Mouse (Mus musculus) brain, embryonic 18.5 days (tissue): ENCODE results near the gene Aif1.

ENCODE experiments used
- DNase-seq: peaks from one replicate; pipeline ENCODE4 v3.0.0-alpha.2; 2012; ENCODE audit warnings: low read depth, low spot score

The Aif1 gene

GRCm38 (mm10) chr17:35194844-35195630, 19.2 kb upstream of the Aif1 start:
- DNase-seq, result no peak

GRCm38 (mm10) chr17:35193881-35194843, 18.3 kb upstream of the Aif1 start, which contains the start of gene Ltb:
TSS of gene Ltb (plus strand) at chr17:35194439.
- DNase-seq, result no peak

- DNase-seq, result no peak
These were observed 17.1 kb upstream of the Aif1 start for GRCm38 (mm10) chr17:35192924-35193323.

GRCm38 (mm10) chr17:35191723-35192122, 15.9 kb upstream of the Aif1 start:
- no peak for DNase-seq

DNA sequence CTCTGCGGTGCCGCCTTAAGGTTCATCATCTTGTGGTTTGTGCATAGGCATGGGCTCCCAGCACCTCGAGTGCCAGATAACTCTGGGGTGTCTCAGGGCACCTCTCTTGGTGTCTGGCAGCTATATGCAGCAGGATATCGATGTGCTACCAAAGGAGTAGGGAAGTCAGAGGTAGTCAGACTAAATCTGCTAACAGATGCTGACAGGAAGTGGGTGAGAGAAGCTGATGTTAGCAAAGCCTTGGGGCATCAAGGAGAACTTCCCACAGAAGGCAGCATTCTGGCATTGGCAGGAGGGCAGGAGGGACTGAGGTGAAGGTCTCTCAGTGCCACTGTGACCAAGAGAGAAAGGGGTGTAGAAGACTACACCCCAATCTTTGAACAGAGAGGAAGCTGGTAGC, 14.2 kb upstream of the Aif1 start:
- DNase-seq, result no peak

DNA sequence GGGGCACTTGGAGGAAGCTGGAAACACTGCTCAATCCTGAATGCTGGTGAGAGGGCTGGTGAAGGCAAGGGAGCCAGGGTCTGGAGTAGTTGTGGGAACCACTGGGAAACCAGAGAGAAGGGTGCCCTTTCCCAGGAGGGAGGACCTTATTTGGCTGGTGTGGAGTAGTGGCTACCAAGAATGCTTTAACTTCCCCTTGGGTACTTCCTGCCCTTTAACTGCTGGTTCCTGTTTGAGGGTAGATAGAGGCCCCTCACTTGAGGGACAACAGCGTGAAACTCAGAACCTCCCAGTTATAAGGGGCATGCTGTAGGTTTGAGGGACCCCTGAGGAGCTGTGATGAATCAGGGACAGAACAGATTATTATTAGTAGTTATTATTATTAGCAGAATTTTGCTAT, 13.3 kb upstream of the Aif1 start:
- DNase-seq, result no peak

DNA sequence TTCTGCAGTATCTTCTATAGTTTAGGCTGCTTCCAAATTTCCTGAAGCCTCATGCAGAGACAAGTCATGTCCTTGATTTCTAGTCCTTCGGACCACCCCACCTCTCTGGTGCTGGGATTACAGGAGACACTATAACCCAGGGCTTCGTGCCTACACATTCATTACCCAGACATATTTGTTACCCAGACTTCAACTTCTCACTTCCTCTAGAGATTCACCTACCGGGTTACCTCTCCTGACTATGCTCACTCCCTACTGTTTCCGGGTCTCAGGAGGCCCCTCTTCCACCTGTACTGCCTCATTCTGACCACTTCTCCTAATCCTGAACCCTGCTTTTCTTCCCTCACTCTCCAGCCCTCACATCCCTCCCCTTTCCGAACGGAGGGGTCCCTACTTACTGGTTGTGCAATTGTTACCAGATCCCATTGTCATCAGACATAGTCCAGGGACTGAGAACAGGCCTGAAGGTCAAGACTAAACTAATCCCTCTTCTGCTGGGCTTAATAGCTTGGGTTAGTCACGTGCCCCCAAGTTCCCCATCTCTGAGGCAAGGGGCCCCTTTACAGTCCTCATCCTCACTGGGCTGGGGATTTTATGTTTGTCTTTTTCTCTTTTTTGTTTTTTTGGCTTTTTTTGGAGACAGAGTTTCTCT, 12.2 kb upstream of the Aif1 start, which contains the start of gene Lst1:
Lst1 (minus strand) TSS at position 481 of the 652 bp plus-strand sequence.
- DNase-seq, result no peak

DNA sequence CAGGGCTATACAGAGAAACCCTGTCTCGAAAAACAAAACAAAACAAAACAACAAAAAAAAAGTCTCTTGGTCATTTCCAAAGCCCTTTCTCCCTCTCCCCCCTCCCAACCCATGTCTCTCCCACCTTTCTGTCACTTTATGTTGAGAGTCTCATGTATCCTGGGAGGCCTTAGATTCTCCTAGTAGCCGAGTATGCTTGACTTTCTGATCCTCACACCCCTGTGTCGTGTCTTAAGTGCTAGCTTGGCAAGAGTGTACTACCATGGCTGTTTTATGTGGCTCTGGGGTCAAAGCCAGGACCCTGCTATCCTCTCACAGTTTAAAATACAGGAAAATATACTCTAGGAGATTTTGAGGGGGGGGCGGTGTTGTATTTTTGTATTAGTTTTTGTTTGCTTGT, 11.5 kb upstream of the Aif1 start:
- no peak for DNase-seq

DNA sequence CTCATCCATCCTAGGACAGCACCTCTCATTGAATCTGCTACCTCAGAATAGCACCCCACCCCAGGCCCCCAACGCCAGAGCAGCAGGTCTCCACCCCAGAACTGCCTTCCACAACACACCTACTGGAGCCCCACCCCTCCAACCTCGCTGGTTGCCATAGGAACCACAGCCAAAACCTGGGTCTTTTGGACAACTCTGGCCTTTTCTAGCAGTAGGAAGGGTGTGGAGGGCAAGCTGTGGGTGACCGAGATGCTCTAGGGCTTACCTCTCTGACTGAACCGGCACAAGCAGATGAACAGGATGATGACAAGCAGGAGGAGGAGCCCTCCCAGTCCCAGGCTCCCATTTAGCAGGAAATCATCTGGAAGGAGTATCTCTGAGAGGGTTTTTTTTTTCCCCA, 10.8 kb upstream of the Aif1 start:
- DNase-seq, result no peak

DNA sequence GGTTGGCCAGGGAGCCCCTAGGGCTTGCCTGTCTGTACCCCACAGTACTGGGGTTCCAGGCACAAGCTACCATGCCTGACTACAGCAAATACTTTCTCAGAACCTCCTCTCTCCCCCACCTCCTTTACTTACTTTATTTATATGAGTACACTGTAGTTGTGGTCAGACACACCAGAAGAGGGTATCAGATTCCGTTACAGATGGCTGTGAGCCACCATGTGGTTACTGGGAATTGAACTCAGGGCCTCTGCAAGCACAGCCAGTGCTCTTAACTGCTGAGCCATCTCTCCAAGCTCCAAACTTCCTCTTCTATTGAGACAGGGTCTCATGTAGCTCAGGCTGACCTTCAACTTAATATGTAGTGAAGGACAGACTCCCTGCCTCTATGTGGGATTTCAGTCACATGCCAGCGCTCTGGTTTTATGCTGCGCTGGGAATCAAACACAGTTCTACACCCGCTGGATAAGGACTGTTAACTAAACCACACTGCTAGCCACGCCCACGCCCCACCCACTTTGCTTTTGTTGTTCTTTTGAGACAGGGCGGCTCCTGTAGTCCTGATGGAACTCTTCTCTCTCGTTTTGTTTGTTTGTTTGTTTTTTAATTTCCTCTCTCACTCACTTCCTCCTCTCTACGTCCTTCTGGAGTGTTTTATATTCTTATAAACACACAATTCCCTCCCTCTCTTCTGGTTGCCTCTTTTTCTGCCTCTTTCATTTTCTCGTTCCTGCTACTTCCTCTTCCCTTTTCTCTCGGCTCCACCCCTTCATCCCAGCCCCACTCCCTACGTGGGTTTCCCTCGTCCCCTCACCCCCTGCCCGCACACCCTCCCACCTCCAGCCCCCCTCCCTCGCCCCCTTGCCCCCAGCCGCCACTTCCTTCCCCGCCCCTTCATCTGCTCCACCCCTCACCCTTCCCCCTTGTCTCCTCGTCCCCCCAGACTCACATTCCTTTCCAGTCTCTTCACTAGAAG, 10.1 kb upstream of the Aif1 start:
- DNase-seq, result no peak

DNA sequence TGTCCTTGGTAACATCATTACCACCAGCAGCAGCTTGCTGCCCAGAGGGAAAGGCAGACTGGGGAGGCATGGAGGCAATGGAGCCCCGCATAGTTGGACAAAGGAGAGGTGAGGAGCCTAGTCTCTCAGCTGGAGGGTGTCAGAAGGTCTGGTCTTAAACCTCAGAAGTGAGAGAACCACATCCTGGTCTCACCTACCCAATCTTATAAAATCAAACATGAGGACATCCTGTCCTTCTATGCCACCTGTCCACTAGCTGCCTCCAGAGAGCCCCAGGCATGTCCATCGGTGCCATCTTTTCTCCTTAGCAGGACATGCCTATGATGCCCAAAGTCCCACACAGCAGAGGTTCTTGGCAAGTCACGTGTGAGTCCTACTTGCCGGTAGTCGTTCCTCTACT, 4.2 kb upstream of the Aif1 start:
- no peak for DNase-seq

GRCm38 (mm10) chr17:35178528-35178927, 2.7 kb upstream of the Aif1 start:
- no peak for DNase-seq

DNA sequence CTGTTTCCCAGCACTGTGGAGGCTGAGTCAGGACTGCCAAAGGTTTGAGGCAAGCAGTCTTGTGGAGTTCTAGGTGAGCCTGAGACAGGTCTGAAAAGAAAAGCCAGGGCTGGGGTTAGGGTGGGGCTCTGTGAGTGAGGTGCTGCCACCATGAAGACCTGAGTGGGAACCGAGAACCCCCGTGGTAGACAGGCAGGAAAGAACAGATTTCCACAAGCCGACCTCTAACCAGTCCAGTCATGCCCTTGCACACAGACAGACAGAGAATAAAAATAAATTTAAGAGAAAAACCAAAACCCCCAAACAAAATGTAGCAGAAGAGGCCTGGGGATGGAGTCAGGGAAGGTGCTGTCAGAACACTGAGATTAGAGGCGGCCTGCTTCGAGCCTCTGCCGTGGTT, 486 bp downstream of the Aif1 start:
- DNase-seq, result no peak

- DNase-seq, result no peak
These were observed 1.5 kb downstream of the Aif1 start for GRCm38 (mm10) chr17:35174201-35174977.

DNA sequence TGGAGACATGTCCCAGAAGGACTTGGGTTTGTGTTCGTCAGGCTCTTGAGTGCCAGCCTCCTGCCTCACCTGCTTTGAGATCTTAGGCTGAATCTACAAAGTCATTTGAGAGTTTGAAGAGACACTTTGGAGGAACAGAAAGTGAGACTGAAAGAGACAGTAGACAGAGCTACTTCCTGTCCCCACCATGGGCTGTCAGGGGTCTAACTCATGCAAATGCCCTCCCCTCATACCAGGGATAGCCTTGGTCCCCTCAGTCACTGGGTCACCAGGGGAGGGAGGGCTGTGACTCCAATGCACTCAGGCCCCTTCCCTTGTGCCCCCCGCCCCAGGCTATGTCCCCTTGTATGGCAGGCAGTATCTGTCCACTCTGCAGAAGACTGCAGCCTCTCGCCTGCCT, 2.5 kb downstream of the Aif1 start:
- DNase-seq, result no peak

- DNase-seq, result no peak
These were observed 3.2 kb downstream of the Aif1 start for GRCm38 (mm10) chr17:35172445-35173234.

DNA sequence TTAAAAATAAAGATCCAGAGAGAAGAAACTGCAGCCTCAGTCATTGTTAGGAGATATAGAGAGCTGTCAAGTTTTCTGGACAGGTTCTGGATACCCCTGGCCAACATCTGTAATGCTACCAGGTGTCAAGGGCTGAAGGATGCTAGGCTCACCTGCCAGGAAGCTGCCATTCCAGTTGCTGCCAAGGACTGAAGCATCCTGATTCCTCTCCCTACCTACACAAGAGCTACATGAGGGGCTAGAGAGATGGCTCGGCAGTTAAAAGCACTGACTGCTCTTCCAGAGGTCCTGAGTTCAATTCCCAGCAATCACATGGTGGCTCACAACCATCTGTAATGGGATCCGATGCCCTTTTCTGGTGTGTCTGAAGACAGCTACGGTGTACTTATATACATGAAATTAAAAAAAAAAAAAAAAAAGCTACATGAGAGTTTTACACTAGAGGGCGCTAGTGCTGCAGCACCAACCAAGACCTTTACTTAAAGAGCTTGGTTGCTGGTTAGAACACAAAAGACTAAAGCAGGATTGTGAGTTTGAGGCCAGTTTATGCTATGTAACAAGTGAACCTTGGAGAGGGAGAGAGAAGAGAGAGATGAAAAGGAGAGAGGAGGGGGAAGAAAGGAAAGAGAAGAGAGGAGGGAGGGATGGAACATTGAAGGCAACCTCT, 7.2 kb downstream of the Aif1 start:
- DNase-seq, result no peak

- DNase-seq, result no peak
These were observed 8.1 kb downstream of the Aif1 start for GRCm38 (mm10) chr17:35167794-35168193.
